Mouse (Mus musculus) left cerebral cortex, postnatal 25 days (tissue): Measurements from ENCODE around the gene Defb47. TPM values are rescaled to one million over a fixed set of nuclear protein-coding genes. Genes with fewer than 3 reads are reported as not detected.

Experiments
- total RNA-seq, 2 experiments: library from RNA; stranded (reverse); gene quantifications; 2 replicates each; pipeline ENCODE4 v1.2.3; 2021

Gene Defb47
- total RNA-seq, 2 experiments from 2014 or later, result not detected

Other genes starting within 250 kb of the Defb47 start
- gene Ints6, start 236.9 kb upstream of the Defb47 start, total RNA-seq, result 10 to 100 TPM; 33.4 to 39.3 TPM
- gene Wdfy2, start 160.4 kb upstream of the Defb47 start, total RNA-seq, result 10 to 100 TPM; 11.4 to 12.1 TPM
- gene Defb48, start 13.6 kb upstream of the Defb47 start, total RNA-seq, result not detected
- gene Defb43, start 13.7 kb downstream of the Defb47 start, total RNA-seq, result not detected
- not detected for gene Defb42, start 48.9 kb downstream of the Defb47 start, total RNA-seq
- gene Defb30, start 51.9 kb downstream of the Defb47 start, total RNA-seq, result not detected